Mouse (Mus musculus) lung, embryonic 15.5 days (tissue): ENCODE results near the gene March8. TPM values are rescaled to one million over a fixed set of nuclear protein-coding genes. Genes with fewer than 3 reads are reported as not detected.
A peak's percentile ranks its signal among the peaks of the same experiment; 100 is the strongest.

Experiments
- ATAC-seq: fragments of 200-750 bp; cut with Nextera tagmentation; 2 replicates; pipeline ENCODE4 v1.8.0; 2017; ENCODE audit warnings: moderate number of reproducible peaks, borderline replicate concordance; ENCODE audit not compliant: low FRiP score, low TSS enrichment; ENCODE audit errors: extremely low read depth
- H3K27ac ChIP-seq: fragments of 300-500 bp; sonication (generic); 2 replicates; pipeline ENCODE4 v1.5.1; 2015; ENCODE audit warnings: moderate library complexity, mild to moderate bottlenecking, inconsistent platforms
- H3K27me3 ChIP-seq: fragments of 300-500 bp; sonication (generic); 2 replicates; pipeline ENCODE4 v1.6.1; 2015; ENCODE audit warnings: inconsistent platforms
- H3K36me3 ChIP-seq: fragments of 300-500 bp; sonication (generic); 2 replicates; pipeline ENCODE4 v1.6.1; 2015; ENCODE audit warnings: inconsistent platforms
- H3K4me1 ChIP-seq: fragments of 300-500 bp; sonication (generic); 2 replicates; pipeline ENCODE4 v1.6.1; 2015; ENCODE audit warnings: inconsistent platforms
- H3K4me2 ChIP-seq: fragments of 300-500 bp; sonication (generic); 2 replicates; pipeline ENCODE4 v1.6.1; 2015; ENCODE audit warnings: inconsistent platforms, mild to moderate bottlenecking, moderate library complexity
- H3K4me3 ChIP-seq: fragments of 300-500 bp; sonication (generic); 2 replicates; pipeline ENCODE4 v1.5.1; 2015; ENCODE audit warnings: mild to moderate bottlenecking, inconsistent platforms
- H3K9ac ChIP-seq: fragments of 300-500 bp; sonication (generic); 2 replicates; pipeline ENCODE4 v1.6.1; 2015; ENCODE audit warnings: inconsistent platforms
- H3K9me3 ChIP-seq: fragments of 300-500 bp; sonication (generic); 2 replicates; pipeline ENCODE4 v1.6.1; 2016; ENCODE audit warnings: inconsistent platforms
- WGBS: fragments of 180-500 bp; shearing (Covaris S2); methylation state at CpG from one replicate; pipeline ENCODE4 v1.1.7; 2015; 5-methylcytosine and 5-hydroxymethylcytosine counted together
- polyA plus RNA-seq: library from polyadenylated mRNA; unstranded; fragments of >200 nt; fragmentation: Nextera tagmentation; extraction: Ambion mirVana; gene quantifications from 2 replicates; pipeline ENCODE4 v1.2.1, GENCODE M21; 2015

March8 gene
- 33.9 and 35.3 TPM in 2 replicates for polyA plus RNA-seq

- H3K4me3 ChIP-seq, result peak within 1 kb of the TSS; percentile 100
- H3K27ac ChIP-seq, result peak within 1 kb of the TSS; percentile 67
- H3K9me3 ChIP-seq, result no peaks in the 10 kb centered on the region
- no peaks in the 10 kb centered on the region for H3K36me3 ChIP-seq
- H3K4me1 ChIP-seq, result 0 out of 2 replicates have a peak, but pooled peaks cover 2% of the 10 kb centered on the region
- peak within 1 kb of the TSS; percentile 68 for H3K4me2 ChIP-seq
- ATAC-seq, result peak; percentile 96
- WGBS, result under 1% methylated on average over 70 of the region's 75 CpGs
- peaks cover 3% of the 10 kb centered on the region; the same call in 1 of the 2 replicates for H3K27me3 ChIP-seq
- H3K9ac ChIP-seq, result peak within 1 kb of the TSS; percentile 83
Measured at GRCm38 (mm10) chr6:116337835-116338501, at the start of gene March8. TSS of gene March8 (plus strand) at chr6:116338024.

GRCm38 (mm10) chr6:116311411-116311810, 26.4 kb upstream of the March8 start:
- no peaks in the 10 kb centered on the region for H3K36me3 ChIP-seq
- H3K27ac ChIP-seq, result no peak overlapping the region
- no peak overlapping the region for H3K9ac ChIP-seq
- no peak overlapping the region for H3K4me2 ChIP-seq
- WGBS, result 92% methylated on average over 2 of the region's 2 CpGs
- no peak for ATAC-seq
- no peaks in the 10 kb centered on the region for H3K4me1 ChIP-seq
- no peaks in the 10 kb centered on the region for H3K9me3 ChIP-seq
- H3K27me3 ChIP-seq, result no peaks in the 10 kb centered on the region
- H3K4me3 ChIP-seq, result no peak overlapping the region

- H3K4me2 ChIP-seq, result no peak overlapping the region
- no peak overlapping the region for H3K4me3 ChIP-seq
- no peak overlapping the region for H3K9ac ChIP-seq
- H3K4me1 ChIP-seq, result no peaks in the 10 kb centered on the region
- H3K27me3 ChIP-seq, result no peaks in the 10 kb centered on the region
- H3K27ac ChIP-seq, result no peak overlapping the region
- no peaks in the 10 kb centered on the region for H3K9me3 ChIP-seq
- ATAC-seq, result no peak
- 80% methylated on average over 3 of the region's 3 CpGs for WGBS
- no peaks in the 10 kb centered on the region for H3K36me3 ChIP-seq
Measured at GRCm38 (mm10) chr6:116319259-116319658, 18.6 kb upstream of the March8 start.

- H3K4me1 ChIP-seq, result no peaks in the 10 kb centered on the region
- H3K27ac ChIP-seq, result no peak overlapping the region
- WGBS, result 82% methylated on average over 3 of the region's 3 CpGs
- H3K4me3 ChIP-seq, result no peak overlapping the region
- H3K9me3 ChIP-seq, result no peaks in the 10 kb centered on the region
- H3K9ac ChIP-seq, result no peak overlapping the region
- H3K36me3 ChIP-seq, result no peaks in the 10 kb centered on the region
- ATAC-seq, result no peak
- H3K27me3 ChIP-seq, result no peaks in the 10 kb centered on the region
- no peak overlapping the region for H3K4me2 ChIP-seq
Measured at GRCm38 (mm10) chr6:116326641-116327040, 11.2 kb upstream of the March8 start.

GRCm38 (mm10) chr6:116331396-116331795, 6.4 kb upstream of the March8 start:
- Histone ChIP-seq H3K9ac (no peak overlapping the region), H3K9me3 (no peaks in the 10 kb centered on the region), H3K4me2 (no peak overlapping the region), H3K27ac (no peak overlapping the region), H3K27me3 (peaks cover 1% of the 10 kb centered on the region; the same call in 1 of the 2 replicates), H3K36me3 (no peaks in the 10 kb centered on the region), H3K4me1 (no peaks in the 10 kb centered on the region), H3K4me3 (no peak overlapping the region)
- no peak for ATAC-seq
- WGBS, result 77% methylated on average over 2 of the region's 2 CpGs

GRCm38 (mm10) chr6:116337466-116337834, 374 bp upstream of the March8 start:
- 1% methylated on average over 7 of the region's 7 CpGs for WGBS
- no peak overlapping the region for H3K27ac ChIP-seq
- H3K36me3 ChIP-seq, result no peaks in the 10 kb centered on the region
- H3K4me3 ChIP-seq, result peak overlapping the region; percentile 100
- no peaks in the 10 kb centered on the region for H3K9me3 ChIP-seq
- H3K4me2 ChIP-seq, result peak overlapping the region; percentile 68
- H3K27me3 ChIP-seq, result peaks cover 3% of the 10 kb centered on the region; the same call in 1 of the 2 replicates
- peak overlapping the region; percentile 31; the same call in 1 of the 2 replicates for H3K9ac ChIP-seq
- no peak; the same call in 1 of the 2 replicates for ATAC-seq
- 0 out of 2 replicates have a peak, but pooled peaks cover 2% of the 10 kb centered on the region for H3K4me1 ChIP-seq

GRCm38 (mm10) chr6:116338520-116338919, 696 bp downstream of the March8 start:
- Histone ChIP-seq H3K4me2 (peak overlapping the region; percentile 68), H3K27me3 (peaks cover 3% of the 10 kb centered on the region; the same call in 1 of the 2 replicates), H3K27ac (no peak overlapping the region), H3K9me3 (no peaks in the 10 kb centered on the region), H3K36me3 (no peaks in the 10 kb centered on the region), H3K4me1 (0 out of 2 replicates have a peak, but pooled peaks cover 2% of the 10 kb centered on the region), H3K4me3 (peak overlapping the region; percentile 100), H3K9ac (peak overlapping the region; percentile 83)
- ATAC-seq, result no peak
- WGBS, result 6% methylated on average over 8 of the region's 8 CpGs

GRCm38 (mm10) chr6:116339088-116339487, 1.3 kb downstream of the March8 start:
- Histone ChIP-seq H3K36me3 (no peaks in the 10 kb centered on the region), H3K27me3 (peaks cover 3% of the 10 kb centered on the region; the same call in 1 of the 2 replicates), H3K27ac (no peak overlapping the region), H3K4me2 (peak overlapping the region; percentile 68), H3K9me3 (no peaks in the 10 kb centered on the region), H3K4me3 (peak overlapping the region; percentile 100; the same call in 1 of the 2 replicates), H3K4me1 (0 out of 2 replicates have a peak, but pooled peaks cover 2% of the 10 kb centered on the region), H3K9ac (no peak overlapping the region)
- no peak for ATAC-seq
- 77% methylated on average over 5 of the region's 5 CpGs for WGBS

- Histone ChIP-seq H3K27me3 (peaks cover 3% of the 10 kb centered on the region; the same call in 1 of the 2 replicates), H3K4me2 (no peak overlapping the region), H3K27ac (no peak overlapping the region), H3K9ac (no peak overlapping the region), H3K9me3 (no peaks in the 10 kb centered on the region), H3K36me3 (no peaks in the 10 kb centered on the region), H3K4me1 (0 out of 2 replicates have a peak, but pooled peaks cover 2% of the 10 kb centered on the region), H3K4me3 (no peak overlapping the region)
- ATAC-seq, result no peak
- WGBS, result 67% methylated on average over 1 of the region's 1 CpGs
Measured at GRCm38 (mm10) chr6:116340521-116340920, 2.7 kb downstream of the March8 start.

GRCm38 (mm10) chr6:116347953-116348352, 10.1 kb downstream of the March8 start:
- no peaks in the 10 kb centered on the region for H3K9me3 ChIP-seq
- H3K4me2 ChIP-seq, result no peak overlapping the region
- no peak for ATAC-seq
- H3K4me3 ChIP-seq, result no peak overlapping the region
- H3K36me3 ChIP-seq, result no peaks in the 10 kb centered on the region
- WGBS, result 76% methylated on average over 2 of the region's 2 CpGs
- no peak overlapping the region for H3K27ac ChIP-seq
- H3K4me1 ChIP-seq, result no peaks in the 10 kb centered on the region
- no peaks in the 10 kb centered on the region for H3K27me3 ChIP-seq
- H3K9ac ChIP-seq, result no peak overlapping the region

GRCm38 (mm10) chr6:116349997-116350396, 12.2 kb downstream of the March8 start:
- Histone ChIP-seq H3K4me3 (no peak overlapping the region), H3K4me2 (no peak overlapping the region), H3K9me3 (no peaks in the 10 kb centered on the region), H3K36me3 (no peaks in the 10 kb centered on the region), H3K4me1 (no peaks in the 10 kb centered on the region), H3K27me3 (no peaks in the 10 kb centered on the region), H3K9ac (no peak overlapping the region), H3K27ac (no peak overlapping the region)
- 78% methylated on average over 3 of the region's 3 CpGs for WGBS
- ATAC-seq, result peak; percentile 31; the same call in 1 of the 2 replicates

GRCm38 (mm10) chr6:116350643-116351042, 12.8 kb downstream of the March8 start:
- no peaks in the 10 kb centered on the region for H3K27me3 ChIP-seq
- H3K9ac ChIP-seq, result no peak overlapping the region
- 79% methylated on average over 6 of the region's 6 CpGs for WGBS
- H3K4me2 ChIP-seq, result no peak overlapping the region
- no peak overlapping the region for H3K4me3 ChIP-seq
- no peak overlapping the region for H3K27ac ChIP-seq
- no peaks in the 10 kb centered on the region for H3K9me3 ChIP-seq
- H3K36me3 ChIP-seq, result no peaks in the 10 kb centered on the region
- H3K4me1 ChIP-seq, result no peaks in the 10 kb centered on the region
- ATAC-seq, result no peak
